Mouse (Mus musculus) ES-CJ7 (cell line): ENCODE results near the gene Hsd17b11.
A peak's percentile ranks its signal among the peaks of the same experiment; 100 is the strongest.
"Not testable (repeated sequence)": the region's sequence is repeated elsewhere in the genome, so short reads cannot be mapped to it uniquely, and the experiment has no call there.

Source experiments
- DNase-seq: peaks from one replicate; pipeline ENCODE4 v3.0.0; 2011; ENCODE audit warnings: low read depth, low spot score

Hsd17b11 gene

GRCm38 (mm10) chr5:104035824-104036223 is 14.1 kb upstream of the Hsd17b11 start:
- DNase-seq, result no peak

- no peak for DNase-seq
These were observed 13.3 kb upstream of the Hsd17b11 start for GRCm38 (mm10) chr5:104035066-104035465.

- no peak for DNase-seq
These were observed 10.8 kb upstream of the Hsd17b11 start for GRCm38 (mm10) chr5:104032434-104033097.

- peak; percentile 50 for DNase-seq
These were observed 3.6 kb upstream of the Hsd17b11 start for GRCm38 (mm10) chr5:104025245-104025854.

GRCm38 (mm10) chr5:104024762-104025161 is 3.0 kb upstream of the Hsd17b11 start:
- peak; percentile 42 for DNase-seq

GRCm38 (mm10) chr5:104024193-104024592 is 2.5 kb upstream of the Hsd17b11 start:
- DNase-seq, result not testable (repeated sequence)

- DNase-seq, result peak; percentile 44
These were observed 1.7 kb upstream of the Hsd17b11 start for GRCm38 (mm10) chr5:104023289-104024020.

- DNase-seq, result peak; percentile 19
These were observed 839 bp upstream of the Hsd17b11 start for GRCm38 (mm10) chr5:104022558-104022957.

- no peak for DNase-seq
These were observed 10.3 kb downstream of the Hsd17b11 start for GRCm38 (mm10) chr5:104011419-104011818.

- no peak for DNase-seq
These were observed 11.5 kb downstream of the Hsd17b11 start for GRCm38 (mm10) chr5:104010261-104010660.

GRCm38 (mm10) chr5:104009421-104009820 is 12.3 kb downstream of the Hsd17b11 start:
- no peak for DNase-seq

- no peak for DNase-seq
These were observed 13.9 kb downstream of the Hsd17b11 start for GRCm38 (mm10) chr5:104007801-104008200.

- DNase-seq, result no peak
These were observed 14.9 kb downstream of the Hsd17b11 start for GRCm38 (mm10) chr5:104006811-104007210.

GRCm38 (mm10) chr5:104003955-104004354 is 17.8 kb downstream of the Hsd17b11 start:
- no peak for DNase-seq

- DNase-seq, result peak; percentile 32
These were observed 18.3 kb downstream of the Hsd17b11 start for GRCm38 (mm10) chr5:104003256-104003931.

- DNase-seq, result peak; percentile 63
These were observed 19.0 kb downstream of the Hsd17b11 start for GRCm38 (mm10) chr5:104002549-104003255.

- peak; percentile 73 for DNase-seq
These were observed 22.0 kb downstream of the Hsd17b11 start for GRCm38 (mm10) chr5:103999738-104000137.

GRCm38 (mm10) chr5:103998739-103999138 is 23.0 kb downstream of the Hsd17b11 start:
- no peak for DNase-seq

GRCm38 (mm10) chr5:103995181-103995580 is 26.5 kb downstream of the Hsd17b11 start:
- DNase-seq, result peak; percentile 61

- DNase-seq, result no peak
These were observed 27.1 kb downstream of the Hsd17b11 start for GRCm38 (mm10) chr5:103994669-103995068.

GRCm38 (mm10) chr5:103993601-103994000 is 28.1 kb downstream of the Hsd17b11 start:
- peak; percentile 65 for DNase-seq
